Mouse (Mus musculus) 416B (cell line): ENCODE results near the gene Col15a1.
A peak's percentile ranks its signal among the peaks of the same experiment; 100 is the strongest.

Source experiments
- DNase-seq: peaks from one replicate; pipeline ENCODE4 v3.0.0; 2011; ENCODE audit warnings: low read depth

The Col15a1 gene

GRCm38 (mm10) chr4:47351386-47352049, 143.6 kb downstream of the Col15a1 start:
- DNase-seq = peak; percentile 96

- DNase-seq = peak; percentile 77
Measured at GRCm38 (mm10) chr4:47352061-47352661, 144.2 kb downstream of the Col15a1 start.

- DNase-seq = peak; percentile 96
Measured at GRCm38 (mm10) chr4:47352803-47353388, 144.9 kb downstream of the Col15a1 start, which contains the start of gene Tgfbr1. TSS of gene Tgfbr1 (plus strand) at chr4:47353222.

GRCm38 (mm10) chr4:47353416-47354111, 145.6 kb downstream of the Col15a1 start:
- peak; percentile 47 for DNase-seq

- DNase-seq = no peak
Measured at GRCm38 (mm10) chr4:47354304-47354703, 146.3 kb downstream of the Col15a1 start.

GRCm38 (mm10) chr4:47362662-47363061, 154.7 kb downstream of the Col15a1 start:
- DNase-seq = no peak
